Mouse (Mus musculus) midbrain, embryonic 10.5 days (tissue): ENCODE results near the gene Cdadc1. TPM values are rescaled to one million over a fixed set of nuclear protein-coding genes. Genes with fewer than 3 reads are reported as not detected.

Experiments used
- DNase-seq: peaks from one replicate; pipeline ENCODE4 v3.0.0-alpha.2; 2017; ENCODE audit warnings: low spot score
- H3K27ac ChIP-seq: fragments of 300-500 bp; sonication (generic); replicated peaks from 2 replicates; pipeline ENCODE4 v1.5.1; 2016; ENCODE audit warnings: mild to moderate bottlenecking
- H3K27me3 ChIP-seq: fragments of 300-500 bp; sonication (generic); 2 replicates; pipeline ENCODE4 v1.6.1; 2016; ENCODE audit warnings: low read depth, mild to moderate bottlenecking; ENCODE audit not compliant: poor library complexity, severe bottlenecking
- H3K36me3 ChIP-seq: fragments of 300-500 bp; sonication (generic); 2 replicates; pipeline ENCODE4 v1.6.1; 2016; ENCODE audit warnings: mild to moderate bottlenecking, moderate library complexity
- H3K4me1 ChIP-seq: fragments of 300-500 bp; sonication (generic); 2 replicates; pipeline ENCODE4 v1.6.1; 2016
- H3K4me3 ChIP-seq: fragments of 300-500 bp; sonication (generic); 2 replicates; pipeline ENCODE4 v1.5.1; 2016; ENCODE audit warnings: mild to moderate bottlenecking, moderate library complexity
- H3K9me3 ChIP-seq: fragments of 300-500 bp; sonication (generic); replicated peaks from 2 replicates; pipeline ENCODE4 v1.6.1; 2016; ENCODE audit warnings: mild to moderate bottlenecking
- WGBS: fragments of 180-500 bp; shearing (Covaris S2); methylation state at CpG from one replicate; pipeline ENCODE4 v1.1.7; 2016; 5-methylcytosine and 5-hydroxymethylcytosine counted together
- polyA plus RNA-seq: library from polyadenylated mRNA; unstranded; fragments of >200 nt; fragmentation: Nextera tagmentation; extraction: Ambion mirVana; gene quantifications from 2 replicates; pipeline ENCODE4 v1.2.1, GENCODE M21; 2016

Cdadc1 gene
- polyA plus RNA-seq, 1 experiment from 2014 or later = 26.9 TPM

- DNase-seq = no peak
Measured at GRCm38 (mm10) chr14:59551956-59552355, 45.8 kb downstream of the Cdadc1 start.

GRCm38 (mm10) chr14:59550841-59551240 lies 46.9 kb downstream of the Cdadc1 start:
- Histone ChIP-seq H3K4me3 (no peak overlapping the region), H3K27me3 (no peaks in the 10 kb centered on the region), H3K36me3 (no peaks in the 10 kb centered on the region), H3K9me3 (no peaks in the 10 kb centered on the region), H3K27ac (peak overlapping the region; percentile 0; the same call in 1 of the 2 replicates), H3K4me1 (peaks cover 24% of the 10 kb centered on the region)
- WGBS = 91% methylated on average over 2 of the region's 2 CpGs
- DNase-seq = no peak

More at GRCm38 (mm10) chr14:59551956-59552355, 45.8 kb downstream of the Cdadc1 start:
- Histone ChIP-seq H3K27me3 (no peaks in the 10 kb centered on the region), H3K36me3 (no peaks in the 10 kb centered on the region), H3K4me1 (peaks cover 22% of the 10 kb centered on the region), H3K9me3 (no peaks in the 10 kb centered on the region), H3K27ac (no peak overlapping the region), H3K4me3 (no peak overlapping the region)
- WGBS = 67% methylated on average over 8 of the region's 8 CpGs

- Histone ChIP-seq H3K4me1 (peaks cover 24% of the 10 kb centered on the region), H3K27ac (0 out of 2 replicates have a peak overlapping the region, but pooled peaks have one; percentile 3), H3K27me3 (no peaks in the 10 kb centered on the region), H3K9me3 (no peaks in the 10 kb centered on the region), H3K36me3 (no peaks in the 10 kb centered on the region), H3K4me3 (no peak overlapping the region)
- WGBS = 81% methylated on average over 6 of the region's 6 CpGs
- DNase-seq = no peak
Measured at GRCm38 (mm10) chr14:59549106-59549505, 48.7 kb downstream of the Cdadc1 start.

DNA sequence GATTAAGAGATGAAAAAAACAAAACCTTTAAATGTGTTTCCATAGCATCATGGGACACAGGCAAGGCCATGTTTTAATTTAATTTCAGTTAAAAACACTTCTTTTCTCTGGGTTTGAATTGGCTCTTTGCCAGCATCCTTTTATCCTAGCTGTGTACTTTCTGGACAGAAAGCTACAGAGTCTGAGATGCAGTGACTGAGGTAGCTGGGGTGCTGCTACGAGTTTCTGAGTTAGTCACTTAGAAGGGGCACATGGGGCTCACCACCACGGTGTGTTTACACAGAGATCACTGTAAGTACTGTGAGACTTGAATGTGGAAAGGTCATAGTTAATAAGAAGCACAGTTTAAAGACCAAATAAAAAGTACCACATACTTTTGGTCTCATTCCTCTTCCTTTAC lies 49.2 kb downstream of the Cdadc1 start:
- Histone ChIP-seq H3K9me3 (no peaks in the 10 kb centered on the region), H3K4me1 (peaks cover 24% of the 10 kb centered on the region), H3K27ac (no peak overlapping the region), H3K4me3 (no peak overlapping the region), H3K36me3 (no peaks in the 10 kb centered on the region), H3K27me3 (no peaks in the 10 kb centered on the region)
- no peak for DNase-seq
- WGBS = 83% methylated on average over 2 of the region's 2 CpGs

- H3K4me3 ChIP-seq = no peak overlapping the region
- no peaks in the 10 kb centered on the region for H3K9me3 ChIP-seq
- no peaks in the 10 kb centered on the region for H3K36me3 ChIP-seq
- no peak for DNase-seq
- H3K4me1 ChIP-seq = peaks cover 24% of the 10 kb centered on the region
- 60% methylated on average over 5 of the region's 5 CpGs for WGBS
- H3K27ac ChIP-seq = no peak overlapping the region
- no peaks in the 10 kb centered on the region for H3K27me3 ChIP-seq
Measured at GRCm38 (mm10) chr14:59547530-59547929, 50.2 kb downstream of the Cdadc1 start.

DNA sequence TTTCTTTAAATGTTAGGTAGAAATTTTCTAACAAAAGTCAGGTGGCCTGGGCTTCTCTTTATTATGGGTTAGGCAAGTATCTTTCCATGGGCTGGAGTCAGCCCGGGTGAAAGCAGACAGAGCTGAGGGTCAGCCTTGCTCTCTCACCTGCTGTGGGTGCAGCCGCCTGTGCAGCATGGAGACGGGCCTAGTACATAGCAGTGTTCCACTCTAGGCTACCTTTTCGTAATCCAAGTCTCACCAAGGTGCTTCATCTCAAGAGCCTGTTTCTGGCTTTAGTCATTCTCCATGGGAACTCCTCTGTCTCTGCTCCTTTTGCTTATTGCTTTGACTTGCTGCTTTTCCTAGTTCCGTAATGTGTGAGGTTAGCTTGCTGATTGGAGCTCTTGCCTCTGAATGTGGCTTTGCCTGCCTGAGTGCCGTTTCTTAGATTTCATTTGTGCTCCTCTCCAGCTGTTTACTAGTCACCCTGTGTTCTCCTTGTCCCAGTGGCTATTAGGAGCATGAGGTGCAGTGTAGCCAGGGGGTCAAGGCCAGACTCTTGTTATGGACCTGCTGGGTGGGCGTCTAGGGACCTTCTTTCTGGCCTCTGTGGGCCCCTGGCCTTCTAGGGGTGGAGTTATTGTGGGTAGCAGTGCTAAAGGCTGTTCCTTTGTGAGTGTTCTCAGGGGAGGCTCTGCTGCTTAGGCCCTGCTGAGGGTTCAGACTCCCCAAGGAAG lies 51.4 kb downstream of the Cdadc1 start:
- Histone ChIP-seq H3K27me3 (no peaks in the 10 kb centered on the region), H3K27ac (0 out of 2 replicates have a peak overlapping the region, but pooled peaks have one; percentile 19), H3K9me3 (no peaks in the 10 kb centered on the region), H3K4me3 (no peak overlapping the region), H3K36me3 (no peaks in the 10 kb centered on the region), H3K4me1 (peaks cover 16% of the 10 kb centered on the region)
- WGBS = 89% methylated on average over 7 of the region's 7 CpGs
- no peak for DNase-seq

- H3K27me3 ChIP-seq = no peaks in the 10 kb centered on the region
Measured at GRCm38 (mm10) chr14:59543956-59544355, 53.8 kb downstream of the Cdadc1 start.

DNA sequence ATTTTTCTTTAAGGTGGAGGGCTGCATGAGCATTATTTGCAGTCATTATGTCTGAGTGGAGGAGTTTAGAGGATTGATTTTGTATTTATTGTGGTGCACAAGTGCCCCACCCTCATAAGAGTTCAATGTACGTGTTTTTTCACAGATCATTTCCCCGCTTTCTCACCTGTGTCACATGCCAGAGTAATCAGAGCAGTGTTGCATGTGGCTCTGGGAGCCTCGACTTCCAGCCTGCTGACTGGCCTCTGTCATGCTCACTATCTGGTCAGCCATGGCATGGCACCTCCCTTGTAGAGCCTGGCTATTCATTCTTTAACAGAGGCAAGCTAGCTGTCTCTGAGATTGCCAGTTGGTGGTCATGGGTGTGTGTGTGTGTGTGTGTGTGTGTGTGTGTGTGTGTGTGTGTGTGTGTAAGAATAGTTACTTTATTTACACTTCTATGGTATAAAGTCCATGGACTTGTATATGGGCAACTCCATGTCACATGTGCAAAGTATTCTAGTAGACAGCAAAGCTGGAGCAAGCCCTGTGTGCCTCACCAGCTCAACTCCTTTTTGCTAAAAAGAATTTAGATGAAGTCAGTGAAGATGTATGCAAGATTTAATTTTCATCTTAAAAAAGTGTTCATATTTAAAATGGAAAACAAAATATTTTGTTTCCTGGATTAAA lies 54.5 kb downstream of the Cdadc1 start:
- Histone ChIP-seq H3K36me3 (0 out of 2 replicates have a peak, but pooled peaks cover 3% of the 10 kb centered on the region), H3K9me3 (no peaks in the 10 kb centered on the region), H3K4me1 (peaks cover 9% of the 10 kb centered on the region), H3K27ac (no peak overlapping the region), H3K27me3 (no peaks in the 10 kb centered on the region), H3K4me3 (no peak overlapping the region)
- 90% methylated on average over 3 of the region's 3 CpGs for WGBS
- no peak for DNase-seq

More at GRCm38 (mm10) chr14:59543956-59544355, 53.8 kb downstream of the Cdadc1 start:
- no peak overlapping the region for H3K27ac ChIP-seq
- 81% methylated on average over 5 of the region's 5 CpGs for WGBS
- H3K4me1 ChIP-seq = peaks cover 9% of the 10 kb centered on the region
- H3K9me3 ChIP-seq = no peaks in the 10 kb centered on the region
- H3K36me3 ChIP-seq = 0 out of 2 replicates have a peak, but pooled peaks cover 3% of the 10 kb centered on the region
- DNase-seq = no peak
- H3K4me3 ChIP-seq = no peak overlapping the region

GRCm38 (mm10) chr14:59540761-59541160 lies 57.0 kb downstream of the Cdadc1 start:
- 89% methylated on average over 6 of the region's 6 CpGs for WGBS
- Histone ChIP-seq H3K4me3 (no peak overlapping the region), H3K36me3 (0 out of 2 replicates have a peak, but pooled peaks cover 3% of the 10 kb centered on the region), H3K27me3 (no peaks in the 10 kb centered on the region), H3K9me3 (no peaks in the 10 kb centered on the region), H3K4me1 (no peaks in the 10 kb centered on the region), H3K27ac (no peak overlapping the region)
- no peak for DNase-seq

DNA sequence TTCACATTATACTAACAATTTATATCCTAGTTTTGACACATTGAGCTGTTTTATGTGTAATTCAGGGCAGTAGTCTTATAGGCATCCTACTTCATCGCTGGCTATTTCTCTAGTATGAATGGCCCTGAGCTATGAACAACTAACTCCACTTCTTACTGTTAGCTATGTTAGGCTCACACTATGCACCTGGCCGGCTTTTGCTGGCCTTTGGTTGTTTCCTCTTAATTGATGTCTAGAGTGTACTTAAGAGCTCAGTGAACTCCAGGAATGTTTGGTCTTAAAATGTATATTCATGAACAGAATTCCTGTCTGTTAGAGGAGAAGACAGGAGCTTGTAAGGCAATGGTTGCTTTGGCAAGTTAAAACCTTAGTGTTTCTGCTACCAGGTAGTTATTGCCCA lies 57.5 kb downstream of the Cdadc1 start:
- Histone ChIP-seq H3K36me3 (0 out of 2 replicates have a peak, but pooled peaks cover 3% of the 10 kb centered on the region), H3K4me3 (no peak overlapping the region), H3K27me3 (no peaks in the 10 kb centered on the region), H3K9me3 (no peaks in the 10 kb centered on the region), H3K27ac (no peak overlapping the region), H3K4me1 (no peaks in the 10 kb centered on the region)
- WGBS = 93% methylated on average over 2 of the region's 2 CpGs
- DNase-seq = no peak

DNA sequence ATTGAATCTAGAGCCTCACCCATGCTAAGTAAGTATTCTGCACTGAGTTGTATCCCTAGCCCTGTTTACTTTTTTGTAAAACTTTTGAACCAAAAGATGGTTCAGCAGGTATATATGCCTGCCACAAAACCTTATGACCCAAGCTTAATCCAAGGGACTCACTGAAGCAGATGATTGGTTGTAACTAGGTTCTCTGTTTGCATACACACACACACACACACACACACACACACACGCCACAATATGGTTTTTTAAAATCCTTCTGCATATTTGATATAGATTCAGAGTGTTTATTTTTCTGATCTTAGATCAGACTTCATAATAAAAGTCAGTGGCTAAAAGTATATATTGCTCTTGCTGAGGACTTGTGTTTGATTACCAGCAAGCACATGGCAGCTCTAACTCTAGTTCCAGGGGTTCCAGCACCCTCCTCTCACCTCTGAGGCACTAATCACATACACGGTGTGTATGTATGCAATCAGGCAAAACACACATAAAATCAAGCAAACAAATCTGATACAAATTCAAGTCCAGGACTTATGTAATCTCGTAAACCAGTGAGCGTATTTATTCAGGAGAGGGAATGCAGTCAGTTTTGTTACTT lies 59.8 kb downstream of the Cdadc1 start:
- H3K9me3 ChIP-seq = no peaks in the 10 kb centered on the region
- H3K27me3 ChIP-seq = no peaks in the 10 kb centered on the region
- 0 out of 2 replicates have a peak, but pooled peaks cover 3% of the 10 kb centered on the region for H3K36me3 ChIP-seq
- 92% methylated on average over 4 of the region's 4 CpGs for WGBS
- DNase-seq = no peak
- H3K27ac ChIP-seq = no peak overlapping the region
- H3K4me1 ChIP-seq = 0 out of 2 replicates have a peak, but pooled peaks cover 6% of the 10 kb centered on the region
- no peak overlapping the region for H3K4me3 ChIP-seq

DNA sequence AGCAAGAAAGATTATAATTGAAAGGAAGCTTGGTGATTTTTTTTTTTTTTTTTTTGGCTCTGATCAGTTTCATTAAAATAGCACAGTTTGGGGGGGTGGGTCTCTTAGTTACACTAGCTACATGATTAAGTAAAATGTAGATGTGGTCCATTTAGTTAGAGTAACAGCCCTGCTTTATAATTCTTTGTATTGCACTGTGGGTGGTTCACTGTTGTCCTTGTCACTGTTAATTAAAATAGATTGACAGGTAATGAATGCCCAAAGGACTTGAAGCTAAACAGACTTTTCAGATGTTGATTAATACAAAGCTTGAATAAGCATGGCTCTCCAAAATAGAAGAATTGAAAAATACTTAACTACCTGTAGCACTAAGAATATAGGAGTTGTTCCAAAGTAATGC lies 63.9 kb downstream of the Cdadc1 start:
- H3K27me3 ChIP-seq = no peaks in the 10 kb centered on the region
- 0 out of 2 replicates have a peak, but pooled peaks cover 6% of the 10 kb centered on the region for H3K4me1 ChIP-seq
- no peak overlapping the region for H3K4me3 ChIP-seq
- no peak for DNase-seq
- H3K9me3 ChIP-seq = no peaks in the 10 kb centered on the region
- no peaks in the 10 kb centered on the region for H3K36me3 ChIP-seq
- no peak overlapping the region for H3K27ac ChIP-seq
